Mouse (Mus musculus) MEL (cell line): ENCODE results near the gene Nr1d2. TPM values are rescaled to one million over a fixed set of nuclear protein-coding genes. Genes with fewer than 3 reads are reported as not detected.

ENCODE experiments used
- DNase-seq: peaks from one replicate; pipeline ENCODE4 v3.0.0; 2011; ENCODE audit warnings: low read depth, low spot score
- H3K27ac ChIP-seq: 2 replicates; pipeline ENCODE4 v1.5.1; 2012; ENCODE audit warnings: low read depth, mild to moderate bottlenecking, control low read depth, low read length, moderate library complexity; ENCODE audit not compliant: control insufficient read depth
- H3K27me3 ChIP-seq, 2 experiments: fragments of 150-350 bp in 1 of 2; sonication (generic) in 1 of 2; 2 replicates each; pipeline ENCODE4 v1.6.1; 2012; ENCODE audit warnings: low read length in 2 of 2, mild to moderate bottlenecking in 2 of 2, improper control_type of control experiment in 1 of 2, moderate library complexity in 1 of 2; ENCODE audit not compliant: insufficient read depth in 2 of 2, control insufficient read depth in 1 of 2
- H3K36me3 ChIP-seq, 2 experiments: 2 replicates each; pipeline ENCODE4 v1.6.1; 2012 to 2014; ENCODE audit warnings: low read length in 2 of 2, improper control_type of control experiment in 1 of 2, inconsistent platforms in 1 of 2, mild to moderate bottlenecking in 1 of 2; ENCODE audit not compliant: insufficient read depth in 2 of 2, control insufficient read depth in 1 of 2
- H3K4me1 ChIP-seq, 2 experiments: fragments of 150-350 bp in 1 of 2; sonication (generic) in 1 of 2; 2 replicates each; pipeline ENCODE4 v1.6.1; 2012; ENCODE audit warnings: low read length in 2 of 2, improper control_type of control experiment in 1 of 2, mild to moderate bottlenecking in 1 of 2; ENCODE audit not compliant: insufficient read depth in 2 of 2, control insufficient read depth in 1 of 2
- H3K4me3 ChIP-seq, 2 experiments: fragments of 150-350 bp in 1 of 2; sonication (generic) in 1 of 2; 2 replicates each; pipeline ENCODE4 v1.5.1; 2012; ENCODE audit warnings: low read depth in 2 of 2, low read length in 2 of 2, mild to moderate bottlenecking in 2 of 2, moderate library complexity in 2 of 2, control low read depth in 1 of 2, improper control_type of control experiment in 1 of 2; ENCODE audit not compliant: control insufficient read depth in 1 of 2, insufficient read depth in 1 of 2
- H3K79me2 ChIP-seq: 2 replicates; pipeline ENCODE4 v1.6.1; 2012; ENCODE audit warnings: mild to moderate bottlenecking, low read length, moderate library complexity; ENCODE audit not compliant: control insufficient read depth, poor library complexity, insufficient read depth
- H3K9ac ChIP-seq: 2 replicates; pipeline ENCODE4 v1.6.1; 2012; ENCODE audit warnings: low read depth, mild to moderate bottlenecking, control low read depth, low read length, moderate library complexity; ENCODE audit not compliant: control insufficient read depth, poor library complexity, severe bottlenecking
- H3K9me3 ChIP-seq: fragments of 150-350 bp; sonication (generic); replicated peaks from 2 replicates; pipeline ENCODE4 v1.6.1; 2012; ENCODE audit warnings: mild to moderate bottlenecking, low read length, improper control_type of control experiment, moderate library complexity; ENCODE audit not compliant: insufficient read depth
- BHLHE40 ChIP-seq: IDR thresholded peaks from 2 replicates; pipeline ENCODE4 v1.6.1; 2012; ENCODE audit warnings: low read depth, mild to moderate bottlenecking, inconsistent platforms, low read length, improper control_type of control experiment, borderline replicate concordance
- CHD1 ChIP-seq: IDR thresholded peaks from 2 replicates; pipeline ENCODE4 v1.6.1; 2012; ENCODE audit warnings: low read depth, mild to moderate bottlenecking, inconsistent platforms, low read length, improper control_type of control experiment
- ELF1 ChIP-seq: IDR thresholded peaks from 2 replicates; pipeline ENCODE4 v1.6.1; 2014; ENCODE audit warnings: low read depth, mild to moderate bottlenecking, inconsistent platforms, low read length, improper control_type of control experiment, moderate library complexity
- EP300 ChIP-seq, 2 experiments: IDR thresholded peaks; 2 replicates each; pipeline ENCODE4 v1.6.1; 2011; ENCODE audit warnings: improper control_type of control experiment in 2 of 2, low read length in 2 of 2, low read depth in 1 of 2, mild to moderate bottlenecking in 1 of 2
- ETS1 ChIP-seq: IDR thresholded peaks from 2 replicates; pipeline ENCODE4 v1.6.1; 2012; ENCODE audit warnings: low read depth, mild to moderate bottlenecking, inconsistent platforms, low read length, improper control_type of control experiment, moderate library complexity
- HCFC1 ChIP-seq: IDR thresholded peaks from 2 replicates; pipeline ENCODE4 v1.6.1; 2012; ENCODE audit warnings: low read depth, mild to moderate bottlenecking, inconsistent platforms, low read length, improper control_type of control experiment, moderate library complexity
- MEF2A ChIP-seq: IDR thresholded peaks from 2 replicates; pipeline ENCODE4 v1.6.1; 2014; ENCODE audit warnings: low read depth, mild to moderate bottlenecking, inconsistent platforms, low read length, improper control_type of control experiment; ENCODE audit not compliant: poor library complexity, insufficient replicate concordance, severe bottlenecking; ENCODE audit errors: extremely low read depth
- MYB ChIP-seq: IDR thresholded peaks from 2 replicates; pipeline ENCODE4 v1.6.1; 2011; ENCODE audit warnings: mild to moderate bottlenecking, low read depth, low read length, improper control_type of control experiment
- MYC ChIP-seq: IDR thresholded peaks from 2 replicates; pipeline ENCODE4 v1.6.1; 2011; ENCODE audit warnings: low read depth, mild to moderate bottlenecking, low read length, improper control_type of control experiment, moderate library complexity
- NRF1 ChIP-seq: IDR thresholded peaks from 2 replicates; pipeline ENCODE4 v1.6.1; 2014; ENCODE audit warnings: low read depth, mild to moderate bottlenecking, inconsistent platforms, low read length, improper control_type of control experiment, moderate library complexity; ENCODE audit not compliant: poor library complexity, insufficient read depth, severe bottlenecking
- RAD21 ChIP-seq: IDR thresholded peaks from 2 replicates; pipeline ENCODE4 v1.6.1; 2011; ENCODE audit warnings: mild to moderate bottlenecking, low read depth, low read length, improper control_type of control experiment
- SIN3A ChIP-seq: IDR thresholded peaks from 2 replicates; pipeline ENCODE4 v1.6.1; 2012; ENCODE audit warnings: low read length, improper control_type of control experiment, inconsistent platforms
- SMC3 ChIP-seq: IDR thresholded peaks from 2 replicates; pipeline ENCODE4 v1.6.1; 2011; ENCODE audit warnings: low read depth, low read length, improper control_type of control experiment
- TAL1 ChIP-seq: IDR thresholded peaks from 2 replicates; pipeline ENCODE4 v1.6.1; 2012; ENCODE audit warnings: mild to moderate bottlenecking, inconsistent platforms, low read length, moderate library complexity, mixed read lengths
- TBP ChIP-seq: IDR thresholded peaks from 2 replicates; pipeline ENCODE4 v1.8.0; 2011; ENCODE audit warnings: low read depth, low read length, improper control_type of control experiment
- UBTF ChIP-seq: IDR thresholded peaks from 2 replicates; pipeline ENCODE4 v1.6.1; 2012; ENCODE audit warnings: low read depth, mild to moderate bottlenecking, inconsistent platforms, low read length, improper control_type of control experiment, moderate library complexity, borderline replicate concordance; ENCODE audit not compliant: insufficient read depth
- USF1 ChIP-seq: IDR thresholded peaks from 2 replicates; pipeline ENCODE4 v1.6.1; 2014; ENCODE audit warnings: low read depth, mild to moderate bottlenecking, inconsistent platforms, low read length, improper control_type of control experiment, moderate library complexity
- ZKSCAN1 ChIP-seq: IDR thresholded peaks from 2 replicates; pipeline ENCODE4 v1.6.1; 2012; ENCODE audit warnings: low read depth, mild to moderate bottlenecking, inconsistent platforms, low read length, improper control_type of control experiment, moderate library complexity
- ZMIZ1 ChIP-seq: IDR thresholded peaks from 2 replicates; pipeline ENCODE4 v1.6.1; 2012; ENCODE audit warnings: low read depth, mild to moderate bottlenecking, inconsistent platforms, low read length, improper control_type of control experiment, moderate library complexity
- ZNF384 ChIP-seq: IDR thresholded peaks from 2 replicates; pipeline ENCODE4 v1.6.1; 2012; ENCODE audit warnings: low read depth, mild to moderate bottlenecking, inconsistent platforms, low read length, improper control_type of control experiment
- polyA plus RNA-seq, 2 experiments: library from polyadenylated mRNA; stranded (reverse) in 1 of 2; unstranded in 1 of 2; fragments of >175 nt in 1 of 2; fragments of >200 nt in 1 of 2; gene quantifications; 2 replicates each; pipeline versions ENCODE4 v1.2.1 to v1.2.4; 2012; ENCODE audit warnings: low replicate concordance in 2 of 2, low read depth in 1 of 2; ENCODE audit not compliant: insufficient read length in 2 of 2, insufficient read depth in 1 of 2, missing spikeins in 1 of 2
- total RNA-seq: library from RNA; depleted of rRNA; stranded (reverse); fragments of 300-350 nt; gene quantifications from 2 replicates; pipeline ENCODE4 v1.2.3, GENCODE M21; 2012

Nr1d2 gene
- total and polyA plus RNA-seq, 3 experiments: 4.9 to 6.1 TPM; not detected in 1

GRCm38 (mm10) chr14:18221977-18222376, 16.9 kb downstream of the Nr1d2 start:
- no peaks in the 10 kb centered on the region for H3K9me3 ChIP-seq
- H3K4me3 ChIP-seq: no peak overlapping the region
- no peak overlapping the region for H3K27ac ChIP-seq
- H3K36me3 ChIP-seq: no peaks in the 10 kb centered on the region
- H3K9ac ChIP-seq: no peak overlapping the region
- H3K4me1 ChIP-seq: no peaks in the 10 kb centered on the region
- no peaks in the 10 kb centered on the region for H3K27me3 ChIP-seq
- no peak for DNase-seq
- no peak for TF ChIP-seq CHD1
- TF ChIP-seq ELF1: no peak
- TF ChIP-seq MYC: no peak
- no peak for TF ChIP-seq ZKSCAN1
- no peak for TF ChIP-seq TBP
- TF ChIP-seq MEF2A: no peak
- no peak for TF ChIP-seq BHLHE40
- no peak for TF ChIP-seq UBTF
- no peak for TF ChIP-seq SIN3A
- TF ChIP-seq ZMIZ1: no peak
- TF ChIP-seq NRF1: no peak
- TF ChIP-seq HCFC1: no peak
- TF ChIP-seq RAD21: no peak
- TF ChIP-seq MYB: no peak
- TF ChIP-seq ETS1: no peak
- TF ChIP-seq ZNF384: no peak
- no peaks in the 10 kb centered on the region for H3K79me2 ChIP-seq

- H3K79me2 ChIP-seq: no peaks in the 10 kb centered on the region
- no peak overlapping the region for H3K27ac ChIP-seq
- no peak for DNase-seq
Observed at GRCm38 (mm10) chr14:18217158-18217557, 21.8 kb downstream of the Nr1d2 start.

More at GRCm38 (mm10) chr14:18217158-18217557, 21.8 kb downstream of the Nr1d2 start:
- Histone ChIP-seq H3K4me3 (no peak overlapping the region), H3K9me3 (no peaks in the 10 kb centered on the region), H3K4me1 (no peaks in the 10 kb centered on the region), H3K9ac (no peak overlapping the region), H3K27me3 (no peaks in the 10 kb centered on the region), H3K36me3 (no peaks in the 10 kb centered on the region)
- TF ChIP-seq USF1 (no peak), SMC3 (no peak), TAL1 (no peak), EP300 (IDR thresholded peaks at IDR 0.05; ENCODE audit: low read depth in 1 of 2, low read length in 2 of 2) (no peak), MEF2A (no peak)
